Mouse (Mus musculus): ENCODE measurements at regions not wholly inside any gene's neighbourhood (a gene's known extent, or its start where the extent isn't known, plus 50 kb on each side); places are given as distances from the start of the nearest gene placed in this dataset.
"Not testable (repeated sequence)": the region's sequence is repeated elsewhere in the genome, so short reads cannot be mapped to it uniquely, and the experiment has no call there.

GRCm38 (mm10) chr16:3334355-3334754, 256.5 kb upstream of the Olfr161 start:
- not testable (repeated sequence) for DNase-seq (ENCODE audit: low read depth)

GRCm38 (mm10) chr16:3343372-3343771, 247.5 kb upstream of the Olfr161 start:
- DNase-seq (ENCODE audit: low read depth) = peak; percentile 68

DNA sequence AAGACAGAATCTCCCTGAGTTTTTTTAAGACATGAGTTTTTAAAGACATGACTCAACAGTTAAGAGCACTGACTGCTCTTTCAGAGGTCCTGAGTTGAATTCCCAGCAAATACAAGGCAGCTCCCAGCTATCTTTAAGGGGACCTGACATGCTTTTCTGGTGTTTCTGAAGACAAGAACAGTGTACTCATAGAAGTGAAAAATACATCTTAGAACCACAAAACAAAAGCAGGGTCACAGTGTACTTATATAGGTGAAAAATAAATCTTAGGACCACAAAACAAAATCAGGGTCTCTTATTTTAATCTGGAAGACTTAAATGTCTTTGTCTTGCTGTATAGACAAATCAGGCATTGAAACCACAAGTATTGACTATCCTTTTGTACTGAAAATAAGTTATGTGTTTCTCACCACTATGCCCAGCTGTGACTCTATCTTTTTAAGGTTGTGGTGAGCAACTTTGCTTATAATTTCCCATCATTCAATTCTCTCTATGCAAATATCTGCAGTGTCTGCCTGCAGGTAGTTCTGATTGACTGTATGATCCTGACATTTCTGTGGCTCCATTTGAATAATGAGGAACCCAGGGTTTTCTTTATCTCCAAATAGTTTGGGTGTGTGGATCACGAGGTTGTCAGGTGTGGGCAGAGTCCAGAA, 246.0 kb upstream of the Olfr161 start:
- not testable (repeated sequence) for DNase-seq (ENCODE audit: low read depth)

DNA sequence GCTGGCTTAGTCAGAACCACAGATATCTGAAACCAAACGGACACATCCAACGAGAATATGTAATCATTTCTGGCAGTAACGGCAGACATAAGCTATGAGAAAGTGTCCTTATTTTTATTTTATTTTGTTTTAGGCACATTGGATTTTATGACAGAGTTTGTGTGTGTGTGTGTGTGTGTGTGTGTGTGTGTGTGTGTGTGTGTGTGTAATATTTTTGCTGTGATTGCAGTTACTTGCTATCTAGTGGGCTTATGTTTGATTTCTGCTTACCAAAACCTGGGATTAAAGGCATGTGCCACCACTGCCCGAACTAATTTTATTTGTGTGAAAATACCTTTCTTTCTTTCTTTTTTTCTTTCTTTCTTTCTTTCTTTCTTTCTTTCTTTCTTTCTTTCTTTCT, 241.5 kb upstream of the Olfr161 start:
- not testable (repeated sequence) for DNase-seq (ENCODE audit: low read depth)

DNA sequence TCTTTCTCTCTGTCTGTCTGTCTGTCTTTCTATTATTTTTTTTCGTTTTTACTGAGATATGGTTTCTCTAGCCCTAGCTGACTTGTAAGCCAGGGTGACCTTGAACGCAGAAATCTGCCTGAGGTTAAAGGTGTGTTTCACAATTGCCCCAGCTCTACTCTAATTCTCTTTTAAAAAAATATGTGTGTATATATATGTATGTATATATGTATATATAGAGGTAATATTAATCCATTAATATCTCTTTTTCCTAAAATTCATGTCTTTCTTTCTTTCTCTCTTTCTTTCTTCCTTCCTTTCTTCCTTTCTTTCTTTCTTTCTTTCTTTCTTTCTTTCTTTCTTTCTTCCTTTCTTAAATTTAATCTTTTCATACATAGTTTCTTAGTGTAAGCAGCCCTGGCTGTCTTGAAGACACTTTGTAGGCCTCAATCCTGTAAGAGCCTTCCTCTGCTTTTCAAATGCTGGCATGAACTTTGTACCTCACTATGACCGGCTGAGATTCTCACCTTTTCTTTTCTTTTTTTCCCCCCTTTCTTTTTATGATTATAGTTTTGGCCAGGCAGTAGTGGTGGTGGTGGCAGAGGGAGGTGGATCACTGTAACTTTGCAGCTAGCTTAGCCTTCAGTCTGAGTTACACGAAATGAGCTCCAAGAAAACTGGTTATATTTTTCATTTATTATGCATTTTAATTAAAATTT, 240.8 kb upstream of the Olfr161 start:
- DNase-seq (ENCODE audit: low read depth) = peak; percentile 23

DNA sequence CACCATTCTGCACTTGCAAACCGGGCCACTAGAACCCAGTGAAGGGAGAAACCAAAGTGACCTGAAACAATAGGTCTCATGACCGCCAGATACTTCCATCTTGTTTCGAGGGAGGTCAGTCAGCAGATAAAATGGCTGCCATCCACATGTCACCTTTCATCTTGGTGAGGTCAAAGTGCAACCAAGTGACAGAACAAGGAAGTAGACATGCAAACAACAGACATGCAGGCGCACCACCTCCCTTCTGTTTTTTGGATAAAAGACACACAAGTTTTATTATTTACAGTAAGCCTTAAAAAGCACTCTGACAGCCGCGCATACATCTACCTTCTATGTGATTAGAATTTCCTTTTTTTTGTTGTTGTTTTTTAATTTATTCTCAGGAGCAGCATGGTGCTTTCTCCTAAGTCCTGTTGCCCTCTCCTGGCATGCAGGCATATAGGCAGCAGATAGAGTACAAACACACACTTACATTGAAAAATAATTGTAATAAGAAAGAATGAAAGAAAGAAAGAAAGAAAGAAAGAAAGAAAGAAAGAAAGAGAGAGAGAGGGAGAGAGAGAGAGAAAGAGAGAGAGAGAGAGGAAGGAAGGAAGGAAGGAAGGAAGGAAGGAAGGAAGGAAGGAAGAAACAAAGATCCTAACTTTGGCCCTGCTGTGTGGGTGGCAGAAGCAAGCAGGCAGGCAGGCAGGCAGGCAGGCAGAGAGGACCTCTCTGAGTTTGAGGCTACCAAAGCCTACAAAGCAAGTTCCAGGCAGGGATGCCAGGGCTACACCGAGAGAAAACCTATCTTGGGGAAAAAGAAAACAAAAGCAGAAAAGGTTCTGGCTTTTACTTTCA, 240.0 kb upstream of the Olfr161 start:
- DNase-seq (ENCODE audit: low read depth) = peak; percentile 94

DNA sequence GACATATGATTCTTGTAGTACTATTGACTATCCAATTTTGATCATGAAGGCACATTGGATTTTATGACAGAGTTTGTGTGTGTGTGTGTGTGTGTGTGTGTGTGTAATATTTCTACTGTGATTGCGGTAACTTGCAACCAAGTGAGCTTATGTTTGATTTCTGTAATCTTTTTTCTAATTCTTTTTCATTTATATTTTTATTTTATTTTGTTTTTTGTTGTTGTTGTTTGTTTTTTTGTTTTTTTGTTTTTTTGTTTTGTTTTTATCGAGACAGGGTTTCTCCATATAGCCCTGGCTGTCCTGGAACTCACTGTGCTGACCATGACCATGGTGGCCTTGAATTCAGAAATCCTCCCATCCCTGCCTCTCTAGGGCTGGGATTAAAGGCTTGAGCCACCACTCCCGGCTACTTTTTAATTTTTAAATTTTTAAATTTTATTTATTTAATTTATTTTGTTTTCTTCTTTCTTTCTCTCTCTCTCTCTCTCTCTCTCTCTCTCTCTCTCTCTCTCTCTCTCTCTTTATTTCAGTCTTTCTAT, 239.3 kb upstream of the Olfr161 start:
- not testable (repeated sequence) for DNase-seq (ENCODE audit: low read depth)

Measured in 416B (cell line).